Mouse (Mus musculus): Measurements from ENCODE around the gene Pabpn1l.
A peak's percentile ranks its signal among the peaks of the same experiment; 100 is the strongest.

The Pabpn1l gene

DNA sequence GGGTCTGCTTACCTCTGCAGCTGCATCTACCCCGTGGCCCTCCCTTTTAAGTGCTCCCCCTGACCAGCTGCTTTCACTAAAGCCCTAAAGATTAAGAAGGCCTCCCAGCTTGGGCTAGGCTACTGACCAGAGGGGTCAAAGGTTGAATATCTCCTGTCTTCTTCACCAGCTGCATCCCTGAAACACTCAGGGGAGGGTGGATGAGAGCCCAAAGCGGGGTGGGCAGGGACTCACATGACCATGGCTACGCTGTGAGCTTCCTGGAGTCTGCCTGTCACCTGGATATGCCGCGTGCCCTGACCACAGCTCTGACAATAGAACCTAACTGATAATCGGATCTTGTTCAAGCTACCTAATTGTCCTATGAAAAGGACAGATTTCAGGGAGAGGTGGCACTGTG is at the start of gene Pabpn1l:
TSS of gene Pabpn1l (minus strand) at position 13 of the 400 bp plus-strand sequence.
- no peak for DNase-seq (ENCODE audit: low spot score)

GRCm38 (mm10) chr8:122671894-122672293 is 49.4 kb upstream of the Pabpn1l start:
- DNase-seq (ENCODE audit: low spot score), result no peak

DNA sequence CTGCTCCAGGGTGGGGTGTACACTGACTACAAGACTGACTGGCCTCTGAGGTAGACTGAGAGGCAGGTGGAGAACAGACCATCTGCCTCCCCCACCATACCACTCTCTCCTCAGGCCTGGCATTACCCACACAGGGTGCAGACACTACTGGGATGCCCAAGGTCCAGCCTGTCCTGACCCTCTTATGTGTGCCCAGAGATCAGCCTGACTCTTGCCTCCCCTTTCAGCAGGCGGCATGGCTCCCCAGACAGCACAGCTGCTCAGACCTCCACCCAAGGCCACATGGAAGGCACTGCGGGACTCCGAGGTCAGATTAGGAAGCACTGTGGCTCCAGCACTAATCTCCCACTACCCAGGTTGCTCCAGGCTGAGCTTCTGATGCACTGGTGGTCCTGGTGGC is 48.2 kb upstream of the Pabpn1l start:
- DNase-seq (ENCODE audit: low spot score), result no peak

DNA sequence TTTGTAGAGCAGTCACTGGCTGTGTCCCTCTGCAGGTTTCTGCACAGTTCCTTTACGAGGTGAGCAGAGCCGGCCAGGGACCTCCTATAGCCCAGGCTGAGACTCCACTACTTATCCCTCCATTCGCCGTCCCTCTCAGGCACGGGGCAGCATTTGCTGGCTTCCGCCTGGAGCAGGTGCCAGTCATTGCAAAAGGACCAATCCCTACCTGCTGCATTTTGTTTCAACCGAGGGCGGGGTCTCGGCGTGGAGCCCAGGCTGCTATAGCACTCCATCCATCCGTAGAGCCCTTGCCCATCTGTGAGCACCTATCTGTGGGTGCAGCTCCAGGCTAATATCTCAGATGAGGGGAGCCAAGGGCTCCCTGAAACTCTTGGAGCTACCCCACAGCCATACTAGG is 47.5 kb upstream of the Pabpn1l start:
- DNase-seq (ENCODE audit: low spot score), result no peak

- DNase-seq (ENCODE audit: low spot score), result no peak
These were observed 46.8 kb upstream of the Pabpn1l start for GRCm38 (mm10) chr8:122669370-122669769.

GRCm38 (mm10) chr8:122667854-122668253 is 45.3 kb upstream of the Pabpn1l start:
- no peak for DNase-seq (ENCODE audit: low spot score)

DNA sequence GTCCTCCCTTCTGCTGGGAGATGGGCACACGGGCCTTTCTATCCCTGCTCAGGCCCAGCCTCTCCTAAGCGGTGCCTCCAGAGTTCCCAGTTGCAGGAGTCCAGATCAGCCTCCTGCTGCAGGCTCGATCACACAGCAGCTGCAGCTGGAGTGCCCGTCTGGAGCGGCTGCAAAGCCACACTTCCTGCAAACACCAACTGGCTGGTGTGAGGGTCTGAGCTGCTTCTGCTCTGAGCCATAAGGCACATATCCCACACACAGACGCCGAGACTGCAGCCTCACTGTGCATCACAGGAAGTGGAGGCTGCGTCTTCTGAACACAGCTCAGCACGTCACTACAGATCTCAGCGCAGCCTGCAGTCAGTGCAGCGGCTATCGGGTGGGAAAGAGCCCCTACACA is 44.3 kb upstream of the Pabpn1l start:
- DNase-seq (ENCODE audit: low spot score), result no peak

DNA sequence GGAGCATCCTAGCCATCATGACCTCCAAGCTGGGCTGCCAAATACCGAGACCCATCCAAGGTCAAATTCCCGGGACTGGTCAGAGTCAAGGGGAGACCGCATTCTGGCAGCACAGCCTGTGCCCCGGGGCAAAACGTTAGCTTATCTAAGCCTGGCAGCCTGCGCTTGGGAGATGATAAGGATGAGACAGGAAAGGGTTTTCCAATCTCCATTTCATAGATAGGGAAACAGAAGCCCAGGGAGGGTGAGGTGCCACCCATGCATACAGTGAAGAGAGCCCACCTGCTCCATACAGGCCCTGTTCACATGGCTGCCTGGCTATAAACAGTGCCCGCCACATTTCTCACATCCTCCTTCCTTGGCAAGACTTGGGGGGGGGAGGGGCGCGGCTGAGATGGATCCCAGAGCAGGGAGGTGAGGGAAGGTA is 43.8 kb upstream of the Pabpn1l start:
- no peak for DNase-seq (ENCODE audit: low spot score)

DNA sequence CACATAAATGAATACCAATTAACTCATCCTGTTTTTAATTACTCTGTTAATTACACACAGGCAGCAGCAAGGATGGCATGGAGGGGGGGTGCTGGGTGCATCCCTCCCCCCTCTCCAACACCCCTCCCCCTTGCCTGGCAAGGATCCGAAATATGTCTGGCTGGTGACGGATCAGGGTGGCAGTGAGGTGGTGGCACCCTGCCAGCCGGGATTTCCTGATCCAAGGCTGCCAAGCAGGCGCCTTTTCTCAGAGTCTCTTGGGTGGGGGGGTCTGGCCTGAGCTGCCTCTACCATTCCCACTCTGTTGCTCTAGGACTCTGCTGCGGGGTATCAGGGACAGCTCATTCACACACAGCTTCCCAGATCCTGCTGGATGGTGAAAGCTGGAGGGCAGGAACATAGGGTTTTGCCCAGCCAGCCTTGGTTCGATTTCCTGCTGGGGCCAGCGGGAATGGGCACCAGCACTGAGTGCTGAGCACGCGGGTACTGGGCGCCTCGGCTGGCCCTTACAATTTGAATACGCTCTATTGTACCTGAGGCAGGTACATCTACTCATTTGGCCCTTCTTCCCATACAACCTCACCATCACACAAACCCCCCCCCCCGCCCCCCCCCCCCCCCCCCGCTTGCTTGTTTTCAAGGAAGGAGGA is 43.3 kb upstream of the Pabpn1l start:
- no peak for DNase-seq (ENCODE audit: low spot score)

DNA sequence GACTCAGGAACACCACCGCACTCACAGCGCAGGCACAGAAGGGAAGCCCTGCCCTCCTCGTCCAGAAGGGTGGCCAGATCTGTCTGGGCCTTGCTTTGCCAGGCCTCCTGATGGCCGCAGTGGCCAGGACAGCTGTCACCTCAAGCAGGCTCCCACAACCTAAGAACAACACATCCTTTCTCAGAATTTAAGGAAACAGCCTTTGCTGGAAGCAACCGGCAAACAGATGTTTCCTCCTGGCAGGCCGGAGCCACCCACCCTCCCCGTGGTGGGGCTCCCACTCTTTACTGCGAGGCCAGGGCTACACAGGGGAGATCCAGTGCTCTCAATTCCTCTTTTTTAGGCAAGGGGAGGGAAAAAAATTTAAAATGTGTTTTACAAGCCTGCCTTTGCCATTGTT is 42.7 kb upstream of the Pabpn1l start:
- no peak for DNase-seq (ENCODE audit: low spot score)

- DNase-seq (ENCODE audit: low spot score), result no peak
These were observed 41.1 kb upstream of the Pabpn1l start for GRCm38 (mm10) chr8:122663670-122664069.

- DNase-seq (ENCODE audit: low spot score), result no peak
These were observed 40.6 kb upstream of the Pabpn1l start for GRCm38 (mm10) chr8:122663106-122663505.

DNA sequence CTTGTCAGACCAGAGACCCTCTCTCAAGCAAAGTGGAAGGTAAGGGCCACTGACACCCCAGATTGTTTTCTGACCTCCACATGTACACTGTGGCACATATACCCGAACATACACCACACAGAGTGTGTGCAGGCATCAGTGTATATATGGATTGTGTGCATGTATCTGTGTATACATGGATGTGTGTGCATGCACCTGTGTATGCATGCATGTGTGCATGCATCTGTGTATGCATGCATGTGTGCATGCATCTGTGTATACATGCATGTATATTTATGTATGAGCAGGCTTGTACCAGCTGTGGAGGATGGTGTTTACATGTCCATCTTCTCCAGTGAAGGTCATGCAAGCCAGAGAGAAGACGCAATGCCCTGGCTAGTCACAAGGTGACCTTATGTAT is 39.4 kb upstream of the Pabpn1l start:
- DNase-seq (ENCODE audit: low spot score), result no peak

DNA sequence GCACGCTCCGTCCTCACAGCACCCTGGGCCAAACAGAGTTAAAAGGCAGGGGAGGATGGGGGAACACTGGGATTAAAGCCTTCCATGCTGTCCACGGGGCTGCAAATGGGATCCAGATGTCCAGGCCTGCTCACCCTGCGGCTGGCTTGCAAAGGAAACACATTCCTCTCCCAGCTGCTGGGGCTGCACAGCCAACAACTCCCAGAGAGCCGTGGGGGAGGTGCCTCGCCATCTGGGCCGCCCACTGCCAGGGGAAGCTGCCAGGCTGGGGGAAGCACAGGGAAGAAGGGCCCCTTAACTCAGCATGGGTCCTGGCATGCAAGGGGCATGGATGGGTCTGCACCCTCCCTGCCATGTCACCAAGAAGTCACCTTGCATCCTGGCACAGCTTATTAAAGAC is 38.6 kb upstream of the Pabpn1l start:
- peak; percentile 76 for DNase-seq (ENCODE audit: low spot score)

DNA sequence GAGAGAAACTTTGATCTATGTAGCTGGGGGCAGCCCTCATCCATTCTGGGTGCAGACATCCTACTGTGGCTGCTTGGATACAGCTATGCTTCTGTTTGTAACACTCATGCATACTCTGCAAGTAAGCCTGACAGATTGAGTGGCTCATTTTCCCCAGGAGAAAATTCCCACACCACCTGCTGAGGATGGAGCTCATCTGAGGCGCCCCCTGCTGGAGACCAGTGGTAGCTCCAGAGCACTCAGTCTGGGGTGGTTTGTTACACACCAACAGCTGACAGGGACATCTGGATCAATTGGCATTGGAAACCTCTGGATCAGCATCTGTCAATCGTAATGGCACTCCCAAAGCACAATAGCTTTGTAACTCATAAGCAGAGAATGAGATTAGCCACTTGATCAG is 37.5 kb upstream of the Pabpn1l start:
- no peak for DNase-seq (ENCODE audit: low spot score)

DNA sequence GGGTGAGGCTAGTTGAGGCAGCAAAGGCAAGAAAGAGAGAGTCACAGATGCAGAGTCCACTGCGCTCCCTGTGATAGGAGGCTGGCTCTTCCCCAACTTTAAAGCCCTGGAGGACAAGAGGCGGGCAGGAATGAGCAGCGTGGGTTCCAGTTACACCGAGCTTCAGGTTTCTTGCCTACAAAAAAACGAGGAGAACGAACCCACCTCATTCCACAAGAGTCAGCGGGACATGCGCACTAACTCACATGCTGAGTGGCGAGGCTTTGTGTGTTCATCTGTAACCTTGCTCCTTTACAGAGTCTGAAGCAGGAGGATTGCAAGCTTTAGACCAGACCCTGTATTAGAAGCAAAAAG is 36.2 kb upstream of the Pabpn1l start:
- no peak for DNase-seq (ENCODE audit: low spot score)

DNA sequence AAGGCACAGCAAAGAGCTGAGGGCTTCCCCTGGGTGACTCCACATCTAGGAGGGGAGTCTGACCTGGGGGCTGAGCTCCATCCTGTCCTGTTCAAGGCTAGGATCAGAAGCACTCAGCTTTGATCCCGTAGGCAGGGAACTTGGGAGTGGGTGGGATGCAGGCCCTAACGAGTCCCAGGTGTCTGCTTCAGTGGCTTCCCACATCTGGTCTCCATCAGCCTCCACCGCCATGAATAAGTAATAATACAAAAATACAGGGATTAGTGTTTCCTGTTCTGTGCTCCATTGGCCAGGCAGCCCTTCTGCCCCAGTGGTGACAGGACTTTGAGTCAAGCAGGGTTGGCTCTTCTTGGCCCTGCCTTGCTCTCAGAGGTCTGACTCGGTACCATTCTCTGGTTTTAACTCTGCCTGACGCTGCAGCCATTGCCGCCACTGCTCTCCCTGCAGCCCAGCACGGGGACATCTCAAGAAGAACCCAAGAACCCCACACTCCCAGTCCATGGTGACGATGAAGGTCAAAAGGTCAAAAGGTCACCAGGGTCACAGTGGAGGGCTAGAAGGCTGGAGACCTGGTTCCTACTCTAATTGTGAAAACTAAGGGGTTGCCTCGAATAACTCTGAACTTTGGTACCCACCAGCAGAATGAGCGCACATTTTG is 35.7 kb upstream of the Pabpn1l start:
- no peak for DNase-seq (ENCODE audit: low spot score)

DNA sequence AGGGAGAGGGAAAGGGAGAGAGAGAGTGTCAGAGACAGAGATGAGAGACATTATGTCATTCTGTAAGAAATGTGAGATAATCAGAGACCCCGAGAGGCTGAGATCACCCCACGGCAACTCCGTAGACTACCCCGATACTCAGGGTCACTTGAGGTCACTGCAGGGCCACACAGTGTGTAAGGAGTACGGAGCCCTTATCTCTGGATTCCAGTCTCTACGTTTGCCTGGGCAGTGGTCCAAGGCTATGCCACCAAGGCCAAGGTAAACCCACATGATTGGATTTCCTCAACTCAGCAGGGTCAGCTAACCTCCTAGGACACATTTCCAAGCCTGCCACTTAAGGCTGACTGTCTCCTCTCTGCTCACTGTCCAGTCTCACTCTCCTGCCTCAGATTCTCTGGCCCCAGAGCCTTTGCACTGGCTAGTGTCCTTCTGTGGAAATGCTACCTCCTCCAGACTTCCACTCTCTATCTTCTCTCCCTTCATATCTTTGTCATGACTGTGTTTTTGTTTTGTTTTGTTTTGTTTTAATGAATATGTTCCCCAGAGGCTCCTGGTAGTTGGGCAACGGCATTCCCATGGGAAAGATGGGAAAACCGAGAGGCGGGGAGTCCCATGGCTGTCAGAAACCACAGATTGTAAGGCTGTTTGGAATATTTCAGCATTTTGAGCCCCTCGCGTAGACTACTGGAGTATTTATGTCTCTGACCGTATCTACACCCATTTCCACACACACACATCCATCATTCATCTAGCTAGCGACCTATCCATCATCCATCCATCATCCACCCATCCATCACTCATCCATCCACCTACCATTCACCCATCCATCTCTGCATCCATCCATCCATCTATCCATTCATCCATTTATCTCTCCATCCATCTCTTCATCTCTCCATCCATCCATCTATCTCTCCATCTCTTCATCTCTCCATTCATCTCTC is 33.8 kb upstream of the Pabpn1l start:
- DNase-seq (ENCODE audit: low spot score), result no peak

- DNase-seq (ENCODE audit: low spot score), result no peak
These were observed 32.2 kb upstream of the Pabpn1l start for GRCm38 (mm10) chr8:122654768-122655167.

DNA sequence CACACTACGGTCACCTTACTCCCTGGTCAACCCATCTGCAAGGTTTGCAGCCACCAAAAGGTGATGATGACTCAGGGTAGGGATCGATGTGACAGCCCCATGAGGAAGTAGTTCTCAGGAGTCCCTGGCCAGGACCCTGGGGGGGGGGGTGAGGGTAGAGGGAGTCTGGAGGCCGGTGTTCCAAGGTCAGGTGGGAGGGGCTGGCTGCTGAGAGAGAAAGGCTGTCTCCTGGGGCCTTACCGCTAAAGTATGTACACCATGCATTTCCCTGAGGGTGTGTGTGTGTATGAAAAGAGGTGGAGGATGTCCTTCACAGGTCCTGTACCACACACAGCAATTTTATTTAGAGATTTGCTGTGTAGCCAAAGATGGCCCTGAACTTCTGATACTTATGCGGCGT is 30.1 kb upstream of the Pabpn1l start:
- DNase-seq (ENCODE audit: low spot score), result no peak

GRCm38 (mm10) chr8:122651326-122651921 is 28.9 kb upstream of the Pabpn1l start:
- DNase-seq (ENCODE audit: low spot score), result no peak

GRCm38 (mm10) chr8:122648192-122648970 is 25.8 kb upstream of the Pabpn1l start:
- no peak for DNase-seq (ENCODE audit: low spot score)
